Mouse (Mus musculus) cerebellum, postnatal 14 days (tissue): ENCODE measurements around the gene Fam49a.
A peak's percentile ranks its signal among the peaks of the same experiment; 100 is the strongest.
"Not testable (repeated sequence)": the region's sequence is repeated elsewhere in the genome, so short reads cannot be mapped to it uniquely, and the experiment has no call there.

Experiments used
- DNase-seq, 2 experiments: peaks; one replicate each; pipeline ENCODE4 v3.0.0; 2021; ENCODE audit warnings: mixed read lengths in 2 of 2

Fam49a gene

GRCm38 (mm10) chr12:12261987-12262971 is at the start of gene Fam49a:
Gene Fam49a, plus strand, starts transcription at chr12:12262139.
- peak; percentile 80 to 85 for DNase-seq

- DNase-seq, result no peak
Measured at GRCm38 (mm10) chr12:12213536-12213935, 48.4 kb upstream of the Fam49a start.

GRCm38 (mm10) chr12:12218947-12219346 is 43.0 kb upstream of the Fam49a start:
- no peak for DNase-seq

GRCm38 (mm10) chr12:12220755-12221496 is 41.0 kb upstream of the Fam49a start:
- DNase-seq, result peak; percentile 58 to 59

GRCm38 (mm10) chr12:12222585-12223290 is 39.2 kb upstream of the Fam49a start:
- DNase-seq, result no peak

GRCm38 (mm10) chr12:12223336-12223735 is 38.6 kb upstream of the Fam49a start:
- DNase-seq, result no peak

GRCm38 (mm10) chr12:12225706-12226105 is 36.2 kb upstream of the Fam49a start:
- DNase-seq, result no peak

- DNase-seq, result no peak
Measured at GRCm38 (mm10) chr12:12227594-12227993, 34.3 kb upstream of the Fam49a start.

- no peak for DNase-seq
Measured at GRCm38 (mm10) chr12:12230031-12230557, 31.8 kb upstream of the Fam49a start.

- DNase-seq, result no peak
Measured at GRCm38 (mm10) chr12:12232097-12232496, 29.8 kb upstream of the Fam49a start.

GRCm38 (mm10) chr12:12236978-12237377 is 25.0 kb upstream of the Fam49a start:
- no peak for DNase-seq

- no peak for DNase-seq
Measured at GRCm38 (mm10) chr12:12239502-12239901, 22.4 kb upstream of the Fam49a start.

GRCm38 (mm10) chr12:12243148-12243547 is 18.8 kb upstream of the Fam49a start:
- no peak for DNase-seq

- not testable (repeated sequence) for DNase-seq
Measured at GRCm38 (mm10) chr12:12247023-12247422, 14.9 kb upstream of the Fam49a start.

- DNase-seq, result no peak
Measured at GRCm38 (mm10) chr12:12249521-12249920, 12.4 kb upstream of the Fam49a start.

GRCm38 (mm10) chr12:12253526-12253925 is 8.4 kb upstream of the Fam49a start:
- DNase-seq, result peak in 1 of 2 experiments; percentile 32

GRCm38 (mm10) chr12:12254139-12254538 is 7.8 kb upstream of the Fam49a start:
- DNase-seq, result peak in 1 of 2 experiments; percentile 21

GRCm38 (mm10) chr12:12260979-12261960 is 669 bp upstream of the Fam49a start:
- DNase-seq, result no peak

- peak; percentile 62 to 63 for DNase-seq
Measured at GRCm38 (mm10) chr12:12263371-12263791, 1.4 kb downstream of the Fam49a start.

GRCm38 (mm10) chr12:12264151-12264550 is 2.2 kb downstream of the Fam49a start:
- DNase-seq, result no peak

GRCm38 (mm10) chr12:12266552-12266951 is 4.6 kb downstream of the Fam49a start:
- DNase-seq, result no peak
